Mouse (Mus musculus): Measurements from ENCODE around the gene Dclre1b. TPM values are rescaled to one million over a fixed set of nuclear protein-coding genes. Genes with fewer than 3 reads are reported as not detected.
A peak's percentile ranks its signal among the peaks of the same experiment; 100 is the strongest.

Dclre1b gene
- 22.3 and 25.9 TPM in 2 replicates for polyA plus RNA-seq (2014; fragmentation: Nextera tagmentation; extraction: Ambion mirVana)

DNA sequence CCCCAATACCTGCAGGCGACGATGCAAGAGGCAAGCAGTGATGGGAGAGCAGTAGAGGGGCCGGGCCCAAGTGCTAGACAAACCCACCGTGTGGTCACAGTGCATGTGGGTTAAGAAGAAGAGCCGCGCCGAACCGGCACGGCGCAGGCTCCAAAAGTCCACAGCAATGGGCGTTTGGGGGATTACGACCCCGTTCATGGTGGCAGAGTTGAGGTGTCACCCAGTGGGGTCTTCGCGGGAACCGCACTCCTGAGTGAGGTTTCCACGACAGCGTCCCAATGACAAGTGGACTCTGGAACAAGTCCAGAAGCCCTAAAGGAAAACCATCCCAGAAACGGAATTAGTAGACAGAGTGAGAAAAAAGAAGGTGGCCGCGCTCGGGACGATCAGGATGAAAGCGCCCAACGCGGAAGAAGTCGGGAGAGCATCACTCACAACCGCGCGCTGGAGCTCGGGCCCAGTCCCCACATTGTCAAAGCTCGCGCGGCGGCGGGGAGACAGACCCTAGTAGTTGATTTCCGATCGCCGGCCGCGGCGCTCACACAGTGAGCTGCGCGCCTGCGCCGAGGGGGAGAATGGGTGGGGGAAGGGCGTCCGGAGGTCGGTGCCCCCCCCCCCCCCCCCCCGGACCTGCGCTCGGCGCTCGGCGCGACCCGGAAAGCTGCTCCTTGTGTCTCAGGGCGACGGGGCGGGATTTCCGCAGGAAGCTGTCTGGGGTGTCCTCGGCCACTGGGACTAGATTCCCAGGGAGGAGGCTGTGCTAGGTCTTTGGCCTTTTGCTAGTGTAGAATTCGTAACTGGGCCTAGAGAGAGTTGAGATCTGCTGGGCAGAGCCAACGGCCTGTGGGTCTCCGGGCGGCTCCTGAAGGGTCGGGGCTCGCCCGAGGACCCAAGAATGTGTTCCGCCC is at the start of gene Dclre1b, which contains the start of the genes Ap4b1 and Gm43064:
TSS of gene Dclre1b (minus strand) at position 554 of the 908 bp plus-strand sequence.
TSS of gene Ap4b1 (plus strand) at position 630 of the 908 bp plus-strand sequence.
TSS of gene Gm43064 (plus strand) at position 683 of the 908 bp plus-strand sequence.
- peak; percentile 96 for DNase-seq (ENCODE audit: low spot score)
- peak; percentile 98 for ATAC-seq (ENCODE audit: low read depth)
- peak within 1 kb of the TSS; percentile 76 for H3K4me2 ChIP-seq (ENCODE audit: low read depth, low read length)
- peaks cover 7% of the 10 kb centered on the region for H3K4me1 ChIP-seq (ENCODE audit: control insufficient read depth, insufficient read depth, low read length)
- H3K27ac ChIP-seq (replicated peaks; ENCODE audit: low read depth, low read length) = peak within 1 kb of the TSS; percentile 93
- peaks cover 35% of the 10 kb centered on the region for H3K36me3 ChIP-seq (ENCODE audit: control insufficient read depth, insufficient read depth, low read length)
- peak within 1 kb of the TSS; percentile 85 for H3K4me3 ChIP-seq (ENCODE audit: low read depth, low read length)
- H3K9me3 ChIP-seq (ENCODE audit: control insufficient read depth, low read length) = no peaks in the 10 kb centered on the region
- no peaks in the 10 kb centered on the region for H3K27me3 ChIP-seq (replicated peaks; ENCODE audit: control insufficient read depth, insufficient read depth, low read length)
- WGBS = under 1% methylated on average over 46 of the region's 70 CpGs
- H3K9ac ChIP-seq (ENCODE audit: low read depth, low read length) = peak within 1 kb of the TSS; percentile 87

DNA sequence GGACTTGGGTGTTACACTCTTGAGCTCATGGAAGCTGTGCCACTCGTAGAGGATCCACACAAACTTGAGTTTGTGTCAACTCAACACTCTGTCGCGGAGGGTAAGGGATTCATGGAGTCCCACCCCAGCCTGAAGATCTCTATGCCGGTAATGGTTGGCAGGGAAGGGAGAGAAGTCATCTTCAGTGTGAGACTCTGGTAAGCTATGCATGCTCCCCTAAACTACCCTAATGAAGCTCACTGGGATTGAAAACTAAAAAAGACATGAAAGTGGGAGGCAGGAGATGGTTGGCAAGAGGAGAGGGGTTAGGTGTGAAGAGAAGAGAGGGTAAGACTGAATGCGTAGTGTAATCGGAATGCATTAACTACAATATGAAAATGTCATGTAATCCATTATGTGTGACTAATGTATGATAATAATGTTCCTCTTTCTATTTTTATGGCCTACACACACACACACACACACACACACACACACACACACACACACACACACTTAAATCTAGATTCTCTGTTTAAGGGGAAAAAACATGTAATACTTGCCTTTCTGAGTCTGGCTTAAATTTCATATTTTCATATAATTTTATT is 48.8 kb upstream of the Dclre1b start:
- ATAC-seq (ENCODE audit: low read depth) (no peak), DNase-seq (ENCODE audit: low spot score) (no peak)
- Histone ChIP-seq H3K4me1 (ENCODE audit: control insufficient read depth, insufficient read depth, low read length) (no peaks in the 10 kb centered on the region), H3K27ac (replicated peaks; ENCODE audit: low read depth, low read length) (no peak overlapping the region), H3K36me3 (ENCODE audit: control insufficient read depth, insufficient read depth, low read length) (no peaks in the 10 kb centered on the region), H3K27me3 (replicated peaks; ENCODE audit: control insufficient read depth, insufficient read depth, low read length) (no peaks in the 10 kb centered on the region), H3K9ac (ENCODE audit: low read depth, low read length) (no peak overlapping the region), H3K9me3 (ENCODE audit: control insufficient read depth, low read length) (no peaks in the 10 kb centered on the region), H3K4me2 (ENCODE audit: low read depth, low read length) (no peak overlapping the region), H3K4me3 (ENCODE audit: low read depth, low read length) (no peak overlapping the region)
- WGBS = 89% methylated on average over 6 of the region's 6 CpGs

DNA sequence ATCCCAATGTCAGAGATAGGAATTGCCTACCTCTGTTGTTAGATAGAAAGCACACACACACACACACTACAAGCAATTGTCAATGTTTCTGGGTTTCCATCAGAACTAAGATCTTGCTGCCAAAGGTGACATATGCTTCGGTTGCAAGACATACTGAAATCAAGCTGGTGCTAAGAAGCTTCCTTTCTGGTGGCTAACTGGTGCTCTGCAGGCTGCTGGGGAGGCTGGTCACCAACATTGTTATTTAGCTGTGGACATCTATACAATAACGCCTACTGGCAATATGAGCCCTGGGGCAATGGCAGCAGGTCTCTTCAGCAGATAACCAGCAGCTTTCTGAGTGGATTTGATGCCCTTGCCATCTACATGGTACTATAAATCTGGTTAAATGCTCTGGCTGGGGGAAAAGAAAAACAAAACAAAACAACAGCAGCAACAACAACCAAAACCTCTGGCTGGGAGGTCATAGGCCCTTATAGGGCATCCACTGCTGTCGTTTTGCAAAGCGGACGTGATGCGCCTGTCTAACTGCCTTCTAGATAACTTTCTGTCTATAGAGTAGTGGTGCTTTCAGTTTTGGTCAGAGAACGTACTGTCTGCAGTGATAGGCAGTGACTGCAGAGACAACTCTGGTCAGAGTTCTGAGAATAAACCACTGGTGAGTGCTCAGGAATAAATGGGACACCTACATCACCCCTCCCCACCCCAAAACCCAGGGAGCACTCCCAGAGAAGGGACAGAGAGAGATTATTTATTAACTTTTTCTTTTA is 48.0 kb upstream of the Dclre1b start:
- ATAC-seq (ENCODE audit: low read depth) (no peak), DNase-seq (ENCODE audit: low spot score) (no peak)
- Histone ChIP-seq H3K9me3 (ENCODE audit: control insufficient read depth, low read length) (no peaks in the 10 kb centered on the region), H3K36me3 (ENCODE audit: control insufficient read depth, insufficient read depth, low read length) (no peaks in the 10 kb centered on the region), H3K4me2 (ENCODE audit: low read depth, low read length) (no peak overlapping the region), H3K27me3 (replicated peaks; ENCODE audit: control insufficient read depth, insufficient read depth, low read length) (no peaks in the 10 kb centered on the region), H3K4me3 (ENCODE audit: low read depth, low read length) (no peak overlapping the region), H3K27ac (replicated peaks; ENCODE audit: low read depth, low read length) (no peak overlapping the region), H3K4me1 (ENCODE audit: control insufficient read depth, insufficient read depth, low read length) (no peaks in the 10 kb centered on the region), H3K9ac (ENCODE audit: low read depth, low read length) (no peak overlapping the region)
- WGBS = 89% methylated on average over 7 of the region's 7 CpGs

DNA sequence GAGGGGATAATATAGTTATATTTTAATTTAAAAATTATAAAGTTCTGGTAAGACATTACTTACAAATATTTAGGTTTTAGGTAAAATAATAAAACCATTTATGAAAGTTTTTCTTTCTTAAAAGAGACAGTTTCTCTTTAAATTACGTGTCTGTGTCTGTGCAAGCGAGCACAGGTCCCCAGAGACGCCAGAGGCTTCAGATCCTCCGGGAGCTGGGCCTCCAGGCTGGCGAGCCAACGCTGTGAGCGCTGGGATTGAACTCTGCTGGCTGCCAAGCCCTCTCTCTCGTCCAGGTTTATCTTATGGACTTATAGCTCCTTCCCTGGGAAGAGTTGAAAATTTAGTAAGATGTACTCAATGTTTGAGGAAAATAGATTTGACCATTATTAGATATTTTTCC is 44.6 kb upstream of the Dclre1b start:
- Histone ChIP-seq H3K27ac (replicated peaks; ENCODE audit: low read depth, low read length) (no peak overlapping the region), H3K4me3 (ENCODE audit: low read depth, low read length) (no peak overlapping the region), H3K36me3 (ENCODE audit: control insufficient read depth, insufficient read depth, low read length) (no peaks in the 10 kb centered on the region), H3K4me1 (ENCODE audit: control insufficient read depth, insufficient read depth, low read length) (no peaks in the 10 kb centered on the region), H3K9ac (ENCODE audit: low read depth, low read length) (no peak overlapping the region), H3K27me3 (replicated peaks; ENCODE audit: control insufficient read depth, insufficient read depth, low read length) (no peaks in the 10 kb centered on the region), H3K9me3 (ENCODE audit: control insufficient read depth, low read length) (no peaks in the 10 kb centered on the region), H3K4me2 (ENCODE audit: low read depth, low read length) (no peak overlapping the region)
- ATAC-seq (ENCODE audit: low read depth) (no peak), DNase-seq (ENCODE audit: low spot score) (peak; percentile 41)
- WGBS = 43% methylated on average over 8 of the region's 8 CpGs

DNA sequence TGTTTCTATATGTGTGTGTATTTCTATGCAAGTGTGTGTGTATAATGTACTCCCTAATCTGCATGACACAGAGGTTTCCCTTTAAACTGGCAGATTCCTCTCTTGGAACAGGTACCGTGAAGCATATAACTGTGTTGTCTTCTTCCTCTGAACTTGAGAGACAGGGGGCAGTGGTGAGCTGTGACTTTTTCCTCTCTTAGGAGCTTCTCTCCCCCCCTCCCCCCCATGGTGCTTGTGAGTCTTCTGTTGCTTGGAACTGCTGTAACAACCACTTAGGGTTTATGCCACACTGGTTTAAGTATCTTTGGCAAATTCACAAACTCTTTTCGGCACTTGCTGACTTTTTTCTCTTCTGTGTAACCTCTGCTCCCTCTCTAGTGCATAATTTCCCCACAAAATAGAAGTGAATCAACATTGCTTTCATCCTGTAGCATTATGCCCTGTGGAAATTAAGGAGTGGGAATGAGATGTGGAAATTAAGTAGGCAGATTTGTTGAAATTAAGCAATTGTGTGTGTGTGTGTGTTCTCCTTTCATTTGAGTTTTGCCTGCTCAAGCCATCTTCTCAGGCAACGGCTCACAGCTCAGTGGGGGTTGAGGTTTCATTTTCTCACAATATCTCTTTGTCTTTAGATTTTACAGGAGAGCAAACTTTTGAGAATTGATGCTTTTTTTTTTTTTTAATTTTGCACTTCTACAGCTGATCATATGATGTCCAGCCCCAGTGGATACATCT is 43.5 kb upstream of the Dclre1b start:
- Histone ChIP-seq H3K4me2 (ENCODE audit: low read depth, low read length) (no peak overlapping the region), H3K27me3 (replicated peaks; ENCODE audit: control insufficient read depth, insufficient read depth, low read length) (no peaks in the 10 kb centered on the region), H3K4me3 (ENCODE audit: low read depth, low read length) (no peak overlapping the region), H3K27ac (replicated peaks; ENCODE audit: low read depth, low read length) (no peak overlapping the region), H3K36me3 (ENCODE audit: control insufficient read depth, insufficient read depth, low read length) (no peaks in the 10 kb centered on the region), H3K9me3 (ENCODE audit: control insufficient read depth, low read length) (no peaks in the 10 kb centered on the region), H3K4me1 (ENCODE audit: control insufficient read depth, insufficient read depth, low read length) (no peaks in the 10 kb centered on the region), H3K9ac (ENCODE audit: low read depth, low read length) (no peak overlapping the region)
- WGBS = 67% methylated on average over 3 of the region's 3 CpGs
- DNase-seq (ENCODE audit: low spot score) (peak; percentile 39), ATAC-seq (ENCODE audit: low read depth) (no peak)

DNA sequence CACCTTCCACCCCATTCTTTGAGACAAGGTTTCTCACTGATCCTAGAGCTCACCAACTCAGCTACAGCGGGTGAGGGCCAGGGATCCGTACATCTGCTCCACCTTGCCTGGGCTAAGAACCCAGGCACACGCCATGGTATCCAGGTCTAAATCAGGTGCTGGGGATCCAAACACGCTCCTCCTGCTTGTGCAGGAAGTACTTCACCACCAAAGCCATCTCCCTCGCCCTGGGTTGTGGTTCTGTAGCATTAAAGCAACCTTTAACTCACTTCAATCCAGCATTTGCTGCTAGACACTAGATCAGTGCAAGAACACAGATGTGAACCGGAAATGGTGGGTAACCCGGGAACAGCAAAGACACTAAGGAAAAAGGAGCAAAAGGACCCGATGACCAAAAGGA is 42.6 kb upstream of the Dclre1b start:
- no peaks in the 10 kb centered on the region for H3K4me1 ChIP-seq (ENCODE audit: control insufficient read depth, insufficient read depth, low read length)
- no peaks in the 10 kb centered on the region for H3K9me3 ChIP-seq (ENCODE audit: control insufficient read depth, low read length)
- H3K36me3 ChIP-seq (ENCODE audit: control insufficient read depth, insufficient read depth, low read length) = no peaks in the 10 kb centered on the region
- H3K9ac ChIP-seq (ENCODE audit: low read depth, low read length) = no peak overlapping the region
- H3K27ac ChIP-seq (replicated peaks; ENCODE audit: low read depth, low read length) = no peak overlapping the region
- no peak overlapping the region for H3K4me3 ChIP-seq (ENCODE audit: low read depth, low read length)
- ATAC-seq (ENCODE audit: low read depth) (no peak), DNase-seq (ENCODE audit: low spot score) (no peak)
- WGBS = 87% methylated on average over 8 of the region's 8 CpGs
- no peak overlapping the region for H3K4me2 ChIP-seq (ENCODE audit: low read depth, low read length)
- no peaks in the 10 kb centered on the region for H3K27me3 ChIP-seq (replicated peaks; ENCODE audit: control insufficient read depth, insufficient read depth, low read length)

DNA sequence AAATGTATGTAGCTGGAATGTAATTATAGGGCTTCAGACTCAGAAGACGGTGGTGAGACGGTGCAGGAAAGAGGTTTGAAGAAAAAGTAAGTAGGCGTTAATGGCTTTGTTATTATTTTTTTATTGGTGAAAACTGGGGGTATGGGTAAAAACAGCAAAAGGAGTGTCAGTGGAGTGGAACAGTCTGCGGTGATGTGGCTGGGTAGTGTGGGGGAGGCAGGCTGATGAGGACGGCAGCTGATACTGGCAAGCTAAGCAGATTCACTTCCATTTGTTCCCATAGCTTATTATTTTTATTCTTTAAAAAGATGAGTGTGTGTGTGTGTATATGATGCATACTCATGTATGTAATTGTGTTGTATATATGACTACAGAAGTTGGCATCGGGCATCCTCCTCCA is 42.2 kb upstream of the Dclre1b start:
- no peaks in the 10 kb centered on the region for H3K4me1 ChIP-seq (ENCODE audit: control insufficient read depth, insufficient read depth, low read length)
- WGBS = 86% methylated on average over 6 of the region's 6 CpGs

More for the DNA sequence above, 42.2 kb upstream of the Dclre1b start:
- Histone ChIP-seq H3K9me3 (ENCODE audit: control insufficient read depth, low read length) (no peaks in the 10 kb centered on the region), H3K4me2 (ENCODE audit: low read depth, low read length) (no peak overlapping the region), H3K27ac (replicated peaks; ENCODE audit: low read depth, low read length) (no peak overlapping the region), H3K36me3 (ENCODE audit: control insufficient read depth, insufficient read depth, low read length) (no peaks in the 10 kb centered on the region), H3K27me3 (replicated peaks; ENCODE audit: control insufficient read depth, insufficient read depth, low read length) (no peaks in the 10 kb centered on the region), H3K9ac (ENCODE audit: low read depth, low read length) (no peak overlapping the region), H3K4me3 (ENCODE audit: low read depth, low read length) (no peak overlapping the region)
- ATAC-seq (ENCODE audit: low read depth) = no peak
- DNase-seq (ENCODE audit: low spot score) = no peak
